Mouse (Mus musculus): ENCODE results near the gene Tdp2.
A peak's percentile ranks its signal among the peaks of the same experiment; 100 is the strongest.
"Not testable (repeated sequence)": the region's sequence is repeated elsewhere in the genome, so short reads cannot be mapped to it uniquely, and the experiment has no call there.

The Tdp2 gene

GRCm38 (mm10) chr13:24824647-24825046 lies 6.8 kb upstream of the Tdp2 start:
- no peak for DNase-seq (ENCODE audit: low read depth, low spot score)

- DNase-seq (ENCODE audit: low read depth, low spot score), result peak; percentile 71
These were observed 5.9 kb upstream of the Tdp2 start for GRCm38 (mm10) chr13:24825587-24825986.

DNA sequence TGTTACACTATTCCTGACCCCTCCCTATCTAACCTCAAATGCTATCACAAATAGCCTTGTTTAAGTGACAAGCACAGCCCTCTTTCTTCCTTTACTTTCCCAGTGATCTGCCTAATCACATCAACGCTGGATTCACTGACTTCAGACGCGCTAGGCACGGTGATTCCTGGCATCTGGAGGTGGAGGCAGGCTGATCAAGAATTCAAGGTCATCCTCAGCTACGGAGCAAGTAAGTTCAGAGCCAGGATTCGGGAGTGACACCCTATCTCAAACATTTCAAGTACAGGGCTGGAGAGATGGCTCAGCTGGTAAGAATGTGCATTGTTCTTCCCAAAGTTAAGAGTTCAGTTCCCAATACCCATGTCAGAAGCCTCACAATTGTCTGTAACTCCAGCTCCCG lies 5.4 kb upstream of the Tdp2 start:
- DNase-seq (ENCODE audit: low read depth, low spot score), result no peak

DNA sequence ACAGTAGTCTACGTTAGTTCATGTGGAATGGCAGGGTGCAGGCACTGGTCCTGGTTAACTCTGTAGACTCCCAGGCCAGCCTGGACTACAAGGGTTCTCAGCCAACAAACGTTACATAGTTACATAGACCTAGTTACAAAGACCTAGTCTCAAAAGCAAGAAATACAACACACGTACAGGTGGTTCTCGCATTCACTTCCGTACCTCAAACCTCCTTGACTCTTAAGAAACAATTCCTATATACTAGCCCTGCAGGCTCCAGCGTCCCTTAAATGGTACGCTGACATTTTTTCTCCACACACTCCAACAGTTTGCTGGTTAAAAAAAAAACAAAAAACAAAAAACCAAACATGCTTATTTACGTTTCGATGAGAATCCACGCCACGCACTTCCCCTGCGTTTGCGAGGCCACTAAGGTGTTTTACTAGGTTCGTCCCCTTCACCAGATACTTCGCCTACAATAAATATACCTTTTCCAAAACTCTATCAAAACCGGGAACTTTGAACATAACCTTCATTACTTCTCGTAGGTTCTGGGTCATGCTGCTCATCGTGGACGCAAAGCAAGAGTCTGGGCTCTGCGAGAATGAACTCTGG lies 625 bp upstream of the Tdp2 start:
- no peak for DNase-seq (ENCODE audit: low read depth, low spot score)

- peak; percentile 28 for DNase-seq (ENCODE audit: low read depth, low spot score)
These were observed 792 bp downstream of the Tdp2 start for GRCm38 (mm10) chr13:24832131-24832810.

- DNase-seq (ENCODE audit: low read depth, low spot score), result no peak
These were observed 1.3 kb downstream of the Tdp2 start for GRCm38 (mm10) chr13:24832811-24833155.

- DNase-seq (ENCODE audit: low read depth, low spot score), result not testable (repeated sequence)
These were observed 6.3 kb downstream of the Tdp2 start for GRCm38 (mm10) chr13:24837765-24838164.

- DNase-seq (ENCODE audit: low read depth, low spot score), result no peak
These were observed 8.4 kb downstream of the Tdp2 start for GRCm38 (mm10) chr13:24839831-24840230.

DNA sequence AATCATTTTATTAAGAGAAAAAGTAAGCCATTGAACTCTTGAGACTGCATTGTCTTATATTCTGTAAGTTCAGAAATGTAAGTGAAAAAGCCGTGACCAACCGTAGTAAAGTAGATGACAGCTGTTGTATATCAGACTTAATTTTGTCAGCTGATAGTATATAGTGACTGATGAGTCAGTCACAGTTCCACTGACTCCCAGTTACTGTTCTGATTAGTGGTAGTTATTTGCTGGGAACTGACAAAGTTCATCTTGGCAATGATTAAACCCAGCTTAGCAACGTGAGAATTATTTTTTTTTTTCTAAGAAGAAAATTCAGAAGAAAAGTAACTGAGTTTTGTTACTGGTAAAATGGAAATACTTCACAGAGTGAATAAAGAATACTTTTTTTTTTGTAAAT lies 10.2 kb downstream of the Tdp2 start:
- no peak for DNase-seq (ENCODE audit: low read depth, low spot score)

DNA sequence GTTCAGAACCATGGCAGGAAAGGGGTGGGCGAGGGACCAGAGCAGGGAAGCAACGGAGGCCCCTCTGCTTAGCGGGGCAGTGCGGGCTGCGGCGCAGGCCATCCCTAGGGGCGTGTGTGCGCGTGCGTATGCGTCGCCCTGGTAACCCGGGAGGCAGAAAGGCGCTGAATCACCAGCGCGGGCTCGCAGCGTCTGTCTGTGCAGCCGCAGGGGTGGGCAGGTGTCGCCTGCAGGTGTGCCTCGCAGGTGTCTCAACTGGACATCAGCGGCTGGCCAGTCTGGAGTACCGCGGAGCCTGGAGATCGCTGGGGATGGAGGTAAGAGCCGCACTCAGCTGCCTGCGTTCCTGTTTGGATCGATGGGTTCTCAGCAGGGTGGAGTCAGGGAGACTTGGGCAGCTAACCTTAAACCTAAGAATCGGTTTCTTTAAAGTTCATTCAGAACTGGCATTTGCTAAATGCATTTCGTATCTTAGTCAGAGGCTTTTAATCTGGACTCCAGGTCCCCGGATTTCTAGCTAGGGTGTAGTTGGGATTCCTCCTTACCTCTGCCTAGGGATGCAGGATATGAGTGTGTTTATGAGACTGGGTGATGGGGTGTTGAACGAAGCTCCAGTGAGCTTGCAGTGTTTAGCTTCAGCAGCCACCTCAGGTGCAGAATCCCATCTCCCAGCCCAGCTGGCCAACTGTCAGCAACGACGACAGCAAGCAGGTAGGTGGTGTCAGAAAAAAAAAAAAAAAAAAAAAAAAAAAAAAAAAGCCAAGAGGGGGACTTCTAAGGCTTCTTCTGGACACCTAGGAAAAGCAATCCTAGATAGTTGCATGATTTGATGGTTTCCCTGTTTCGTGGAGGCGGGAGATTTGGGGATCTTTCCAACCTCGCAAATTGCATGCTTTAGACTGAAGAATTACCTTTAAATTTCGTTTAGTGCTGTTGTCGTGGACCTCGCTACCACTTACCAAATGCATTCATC lies 13.8 kb downstream of the Tdp2 start, which contains the start of gene D130043K22Rik:
Gene D130043K22Rik (plus strand): TSS at position 153 of the 973 bp plus-strand sequence.
- peak; percentile 85 for DNase-seq (ENCODE audit: low read depth, low spot score)

- DNase-seq (ENCODE audit: low read depth, low spot score), result no peak
These were observed 17.8 kb downstream of the Tdp2 start for GRCm38 (mm10) chr13:24849318-24849717.

DNA sequence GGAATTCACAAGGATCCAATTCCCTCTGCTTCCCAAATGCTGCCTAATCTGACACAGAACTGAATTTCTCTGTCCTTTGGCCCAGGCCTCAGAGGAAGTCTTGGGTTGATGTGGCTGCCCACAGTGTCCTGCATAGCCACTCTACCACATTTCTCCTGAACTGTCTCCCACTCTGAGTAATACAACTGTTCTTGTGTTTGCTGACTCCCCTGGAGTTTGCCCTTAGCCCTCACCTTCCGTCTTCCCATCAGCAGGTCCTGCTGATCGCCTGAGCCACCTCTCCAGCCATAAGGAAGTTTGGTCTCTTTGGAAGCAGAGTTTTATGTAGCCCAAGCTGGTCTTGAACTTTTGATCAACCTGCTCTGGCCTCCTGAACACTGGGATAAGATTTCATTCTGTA lies 20.5 kb downstream of the Tdp2 start:
- no peak for DNase-seq (ENCODE audit: low read depth, low spot score)

- DNase-seq (ENCODE audit: low read depth, low spot score), result no peak
These were observed 21.1 kb downstream of the Tdp2 start for GRCm38 (mm10) chr13:24852570-24852969.

- DNase-seq (ENCODE audit: low read depth, low spot score), result no peak
These were observed 27.6 kb downstream of the Tdp2 start for GRCm38 (mm10) chr13:24859115-24859514.

GRCm38 (mm10) chr13:24861084-24861483 lies 29.6 kb downstream of the Tdp2 start:
- DNase-seq (ENCODE audit: low read depth, low spot score), result no peak

- peak; percentile 11 for DNase-seq (ENCODE audit: low read depth, low spot score)
These were observed 30.5 kb downstream of the Tdp2 start for GRCm38 (mm10) chr13:24862021-24862420.

GRCm38 (mm10) chr13:24862520-24862919 lies 31.0 kb downstream of the Tdp2 start:
- DNase-seq (ENCODE audit: low read depth, low spot score), result peak; percentile 76

- DNase-seq (ENCODE audit: low read depth, low spot score), result peak; percentile 19
These were observed 35.2 kb downstream of the Tdp2 start for GRCm38 (mm10) chr13:24866430-24867402.

DNA sequence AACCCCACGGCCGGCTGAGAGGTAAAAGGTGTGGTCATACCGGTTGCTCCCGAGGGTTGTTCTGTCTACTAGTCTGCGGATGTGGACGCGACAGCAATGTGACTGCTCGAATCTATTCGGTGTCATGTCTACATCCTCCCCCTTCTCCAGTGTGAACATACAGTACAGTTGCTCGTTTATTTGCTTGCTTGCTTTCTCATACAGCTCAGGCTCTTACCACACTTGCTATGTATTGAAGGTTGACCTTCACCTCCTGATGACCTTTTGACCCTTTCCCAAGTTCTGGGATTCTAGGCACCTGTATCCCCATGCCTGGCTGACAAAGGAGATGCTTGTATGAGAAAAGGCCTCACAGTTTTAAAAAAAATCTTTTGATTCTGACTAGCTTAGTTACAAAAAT lies 36.3 kb downstream of the Tdp2 start:
- DNase-seq (ENCODE audit: low read depth, low spot score), result no peak

GRCm38 (mm10) chr13:24868233-24868632 lies 36.8 kb downstream of the Tdp2 start:
- no peak for DNase-seq (ENCODE audit: low read depth, low spot score)

- no peak for DNase-seq (ENCODE audit: low read depth, low spot score)
These were observed 48.0 kb downstream of the Tdp2 start for GRCm38 (mm10) chr13:24879359-24880040.

Measured in brain, adult 2 months (tissue).